Mouse (Mus musculus) lung, postnatal 0 days (tissue): ENCODE data around the gene Epha8. TPM values are rescaled to one million over a fixed set of nuclear protein-coding genes. Genes with fewer than 3 reads are reported as not detected.

Experiments
- ATAC-seq: fragments of 200-750 bp; cut with Nextera tagmentation; 2 replicates; pipeline ENCODE4 v1.8.0; 2017; ENCODE audit warnings: moderate library complexity
- DNase-seq: peaks from one replicate; pipeline ENCODE4 v3.0.0-alpha.2; 2016; ENCODE audit warnings: low spot score
- H3K27ac ChIP-seq: fragments of 300-500 bp; sonication (generic); 2 replicates; pipeline ENCODE4 v1.5.1; 2014; ENCODE audit warnings: antibody characterized with exemption, mild to moderate bottlenecking, low read length, mixed read lengths
- H3K27me3 ChIP-seq: fragments of 300-500 bp; sonication (generic); replicated peaks from 2 replicates; pipeline ENCODE4 v1.6.1; 2014; ENCODE audit warnings: low read length, mixed read lengths; ENCODE audit not compliant: insufficient read depth
- H3K36me3 ChIP-seq: fragments of 300-500 bp; sonication (generic); 2 replicates; pipeline ENCODE4 v1.6.1; 2014; ENCODE audit warnings: low read length, mixed read lengths; ENCODE audit not compliant: insufficient read depth
- H3K4me1 ChIP-seq: fragments of 300-500 bp; sonication (generic); 2 replicates; pipeline ENCODE4 v1.6.1; 2014; ENCODE audit warnings: antibody characterized with exemption, low read depth, low read length, mixed read lengths; ENCODE audit not compliant: insufficient read depth
- H3K4me2 ChIP-seq: fragments of 300-500 bp; sonication (generic); replicated peaks from 2 replicates; pipeline ENCODE4 v1.6.1; 2014; ENCODE audit warnings: low read depth, mild to moderate bottlenecking, low read length, moderate library complexity, mixed read lengths
- H3K4me3 ChIP-seq: fragments of 300-500 bp; sonication (generic); 2 replicates; pipeline ENCODE4 v1.5.1; 2014; ENCODE audit warnings: low read depth, low read length
- H3K9ac ChIP-seq: fragments of 300-500 bp; sonication (generic); replicated peaks from 2 replicates; pipeline ENCODE4 v1.6.1; 2014; ENCODE audit warnings: low read depth, mild to moderate bottlenecking
- H3K9me3 ChIP-seq: fragments of 300-500 bp; sonication (generic); 2 replicates; pipeline ENCODE4 v1.6.1; 2016; ENCODE audit warnings: low read length, mixed read lengths
- CTCF ChIP-seq: IDR thresholded peaks from 2 replicates; pipeline ENCODE4 v1.5.1; 2016; ENCODE audit warnings: antibody characterized with exemption, mild to moderate bottlenecking
- EP300 ChIP-seq: IDR thresholded peaks from 2 replicates; pipeline ENCODE4 v1.6.1; 2016; ENCODE audit warnings: antibody characterized with exemption, mild to moderate bottlenecking, control low read depth
- WGBS: fragments of 180-500 bp; shearing (Covaris S2); extraction: QIAGEN DNeasy Blood & Tissue Kit; methylation state at CpG from one replicate; pipeline ENCODE4 v1.1.7; 2014; 5-methylcytosine and 5-hydroxymethylcytosine counted together
- polyA plus RNA-seq: library from polyadenylated mRNA; unstranded; fragments of >200 nt; fragmentation: Nextera tagmentation; extraction: Ambion mirVana; gene quantifications from 2 replicates; pipeline ENCODE4 v1.2.1, GENCODE M21; 2015

Epha8 gene
- polyA plus RNA-seq, 1 experiment from 2014 or later: 0.04 TPM

GRCm38 (mm10) chr4:136944558-136945350 lies 11.9 kb downstream of the Epha8 start:
- H3K4me2 ChIP-seq: no peak overlapping the region
- H3K9ac ChIP-seq: no peak overlapping the region
- no peaks in the 10 kb centered on the region for H3K9me3 ChIP-seq
- no peak for ATAC-seq
- no peaks in the 10 kb centered on the region for H3K36me3 ChIP-seq
- no peak overlapping the region for H3K27ac ChIP-seq
- no peak overlapping the region for H3K4me3 ChIP-seq
- 77% methylated on average over 11 of the region's 11 CpGs for WGBS
- no peak for TF ChIP-seq EP300
- TF ChIP-seq CTCF: no peak
- H3K4me1 ChIP-seq: no peaks in the 10 kb centered on the region
- no peak for DNase-seq
- 0 out of 2 replicates have a peak, but pooled peaks cover 5% of the 10 kb centered on the region for H3K27me3 ChIP-seq

DNA sequence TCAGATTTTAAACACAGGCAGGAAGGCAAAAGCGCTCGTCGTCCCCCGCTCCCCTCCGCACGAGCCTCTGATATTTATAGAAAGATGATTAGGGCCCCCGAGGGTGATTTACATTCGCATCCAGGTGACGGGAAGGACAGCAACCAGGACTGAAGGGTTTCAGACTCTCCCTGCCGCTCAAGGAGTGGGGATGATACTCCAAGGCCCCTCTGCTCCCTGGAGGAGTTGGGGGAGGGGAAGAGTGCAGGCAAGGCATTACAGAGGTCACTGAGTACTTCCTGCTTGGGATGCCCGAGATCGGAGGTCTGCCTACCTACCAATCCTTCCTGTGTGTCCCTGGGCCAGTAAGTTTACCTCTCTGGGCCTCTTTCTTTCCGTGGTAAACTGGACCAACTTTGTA lies 13.4 kb downstream of the Epha8 start:
- no peak overlapping the region for H3K4me2 ChIP-seq
- 14% methylated on average over 13 of the region's 13 CpGs for WGBS
- no peak overlapping the region for H3K27ac ChIP-seq
- TF ChIP-seq EP300: no peak
- TF ChIP-seq CTCF: no peak
- ATAC-seq (no peak), DNase-seq (no peak)
- H3K9ac ChIP-seq: no peak overlapping the region
- H3K9me3 ChIP-seq: no peaks in the 10 kb centered on the region
- H3K4me3 ChIP-seq: no peak overlapping the region
- no peaks in the 10 kb centered on the region for H3K4me1 ChIP-seq
- 0 out of 2 replicates have a peak, but pooled peaks cover 5% of the 10 kb centered on the region for H3K27me3 ChIP-seq
- H3K36me3 ChIP-seq: no peaks in the 10 kb centered on the region

- Histone ChIP-seq H3K4me1 (no peaks in the 10 kb centered on the region), H3K4me2 (no peak overlapping the region), H3K9ac (no peak overlapping the region), H3K4me3 (no peak overlapping the region), H3K36me3 (no peaks in the 10 kb centered on the region), H3K27me3 (0 out of 2 replicates have a peak, but pooled peaks cover 5% of the 10 kb centered on the region), H3K9me3 (no peaks in the 10 kb centered on the region), H3K27ac (no peak overlapping the region)
- WGBS: 12% methylated on average over 18 of the region's 18 CpGs
- DNase-seq (no peak), ATAC-seq (peak; percentile 48; the same call in 1 of the 2 replicates)
- no peak for TF ChIP-seq CTCF
- TF ChIP-seq EP300: no peak
Measured at GRCm38 (mm10) chr4:136942761-136943160, 13.9 kb downstream of the Epha8 start.

GRCm38 (mm10) chr4:136937935-136938334 lies 18.7 kb downstream of the Epha8 start:
- no peak for DNase-seq
- Histone ChIP-seq H3K36me3 (no peaks in the 10 kb centered on the region), H3K4me3 (no peak overlapping the region), H3K27me3 (no peaks in the 10 kb centered on the region), H3K9me3 (no peaks in the 10 kb centered on the region), H3K4me2 (no peak overlapping the region), H3K4me1 (no peaks in the 10 kb centered on the region), H3K27ac (no peak overlapping the region), H3K9ac (no peak overlapping the region)
- TF ChIP-seq EP300 (no peak), CTCF (no peak)
- no peak for ATAC-seq
- WGBS: 80% methylated on average over 5 of the region's 5 CpGs

- H3K27me3 ChIP-seq: no peaks in the 10 kb centered on the region
- no peak for ATAC-seq
Measured at GRCm38 (mm10) chr4:136937344-136937743, 19.3 kb downstream of the Epha8 start.

GRCm38 (mm10) chr4:136934746-136935613 lies 21.6 kb downstream of the Epha8 start:
- no peaks in the 10 kb centered on the region for H3K27me3 ChIP-seq
- peak; percentile 46 for DNase-seq
- 36% methylated on average over 18 of the region's 18 CpGs for WGBS

More at GRCm38 (mm10) chr4:136937344-136937743, 19.3 kb downstream of the Epha8 start:
- Histone ChIP-seq H3K4me3 (no peak overlapping the region), H3K4me1 (no peaks in the 10 kb centered on the region), H3K9me3 (no peaks in the 10 kb centered on the region), H3K27ac (no peak overlapping the region), H3K36me3 (no peaks in the 10 kb centered on the region), H3K4me2 (no peak overlapping the region), H3K9ac (no peak overlapping the region)
- no peak for DNase-seq
- TF ChIP-seq CTCF (no peak), EP300 (no peak)
- WGBS: 69% methylated on average over 4 of the region's 4 CpGs

More at GRCm38 (mm10) chr4:136934746-136935613, 21.6 kb downstream of the Epha8 start:
- Histone ChIP-seq H3K4me2 (no peak overlapping the region), H3K9me3 (no peaks in the 10 kb centered on the region), H3K4me3 (no peak overlapping the region), H3K4me1 (no peaks in the 10 kb centered on the region), H3K27ac (no peak overlapping the region), H3K9ac (no peak overlapping the region), H3K36me3 (no peaks in the 10 kb centered on the region)
- peak; percentile 73; the same call in 1 of the 2 replicates for ATAC-seq
- TF ChIP-seq CTCF: no peak
- no peak for TF ChIP-seq EP300
